In genomic region chr12:117853316-117853715, GRCm38 (mm10) we compare ENCODE assay signal across 7 mouse cellular contexts. TPM values are rescaled to one million over a fixed set of nuclear protein-coding genes. Genes with fewer than 3 reads are reported as not detected.
DNase-seq lines count a peak whose midpoint lies in the region; ATAC-seq and TF ChIP-seq lines count a peak whose summit lies in the region.

No protein-coding gene starts in this region.

- H3K4me1 ChIP-seq in E14TG2a.4 (replicated peaks; ENCODE audit: low read depth, low read length) = peaks cover 5% of the 10 kb centered on the region
- no peaks in the 10 kb centered on the region for H3K4me1 ChIP-seq in embryonic facial prominence, embryonic 11.5 days (ENCODE audit: control insufficient read depth, insufficient read depth, low read length)
- H3K4me1 ChIP-seq in hindbrain, embryonic 16.5 days (ENCODE audit: control insufficient read depth, insufficient read depth, low read depth, low read length) = no peaks in the 10 kb centered on the region
- H3K4me1 ChIP-seq in midbrain, embryonic 10.5 days = peaks cover 12% of the 10 kb centered on the region

- 31% methylated on average over 6 of the region's 6 CpGs for WGBS in embryonic facial prominence, embryonic 11.5 days
- WGBS in hindbrain, embryonic 16.5 days = 29% methylated on average over 6 of the region's 6 CpGs
- WGBS in midbrain, embryonic 10.5 days = 34% methylated on average over 6 of the region's 6 CpGs

- no peak overlapping the region for H3K4me3 ChIP-seq in E14TG2a.4 (replicated peaks; ENCODE audit: low read length)
- H3K4me3 ChIP-seq in embryonic facial prominence, embryonic 11.5 days (ENCODE audit: low read depth, low read length) = no peak overlapping the region
- no peak overlapping the region for H3K4me3 ChIP-seq in hindbrain, embryonic 16.5 days (ENCODE audit: low read length)
- no peak overlapping the region for H3K4me3 ChIP-seq in left cerebral cortex, adult 2 months
- H3K4me3 ChIP-seq in midbrain, embryonic 10.5 days = no peak overlapping the region

- no peak overlapping the region for H3K9ac ChIP-seq in embryonic facial prominence, embryonic 11.5 days (replicated peaks; ENCODE audit: low read length)
- no peak overlapping the region for H3K9ac ChIP-seq in hindbrain, embryonic 16.5 days (ENCODE audit: low read depth, low read length)

- no peaks in the 10 kb centered on the region for H3K27me3 ChIP-seq in E14TG2a.4 (ENCODE audit: insufficient read depth, low read length)
- H3K27me3 ChIP-seq in embryonic facial prominence, embryonic 11.5 days (ENCODE audit: control insufficient read depth, insufficient read depth, low read length) = no peaks in the 10 kb centered on the region
- no peaks in the 10 kb centered on the region for H3K27me3 ChIP-seq in hindbrain, embryonic 16.5 days (replicated peaks; ENCODE audit: control insufficient read depth, insufficient read depth, low read length)
- no peaks in the 10 kb centered on the region for H3K27me3 ChIP-seq in midbrain, embryonic 10.5 days (ENCODE audit: low read depth, poor library complexity, severe bottlenecking)

- intact Hi-C loops in left cerebral cortex, adult 2 months (cut with DNase I) = loop anchor here (1.0 to 5.0 kb wide), 3 partner anchors 33 to 469 kb away; no protein-coding TSS in a partner anchor

- no peaks in the 10 kb centered on the region for H3K9me3 ChIP-seq in E14TG2a.4 (ENCODE audit: low read length)
- H3K9me3 ChIP-seq in embryonic facial prominence, embryonic 11.5 days (replicated peaks; ENCODE audit: control insufficient read depth, low read length) = no peaks in the 10 kb centered on the region
- H3K9me3 ChIP-seq in hindbrain, embryonic 16.5 days (ENCODE audit: control insufficient read depth, low read length) = no peaks in the 10 kb centered on the region
- H3K9me3 ChIP-seq in midbrain, embryonic 10.5 days (replicated peaks) = no peaks in the 10 kb centered on the region

- TF ChIP-seq CTCF in E14TG2a.4 (conservative IDR thresholded peaks at IDR 0.05; ENCODE audit: low read length) = peak; percentile 98
- peak; percentile 97 for TF ChIP-seq CTCF in left cerebral cortex, adult 2 months (IDR thresholded peaks at IDR 0.05)

- no peak overlapping the region for H3K4me2 ChIP-seq in embryonic facial prominence, embryonic 11.5 days (ENCODE audit: low read depth, low read length)
- H3K4me2 ChIP-seq in hindbrain, embryonic 16.5 days (ENCODE audit: low read length) = no peak overlapping the region

- no peak for ATAC-seq in embryonic facial prominence, embryonic 11.5 days (replicated peaks; ENCODE audit: insufficient number of reproducible peaks, low FRiP score, low TSS enrichment, low read depth)
- peak; percentile 52; the same call in 1 of the 2 replicates for ATAC-seq in hindbrain, embryonic 16.5 days

- H3K36me3 ChIP-seq in E14TG2a.4 (ENCODE audit: insufficient read depth, low read length) = 0 out of 2 replicates have a peak, but pooled peaks cover 8% of the 10 kb centered on the region
- no peaks in the 10 kb centered on the region for H3K36me3 ChIP-seq in embryonic facial prominence, embryonic 11.5 days (replicated peaks; ENCODE audit: control insufficient read depth, insufficient read depth, low read depth, low read length)
- H3K36me3 ChIP-seq in hindbrain, embryonic 16.5 days (ENCODE audit: control insufficient read depth, insufficient read depth, low read length) = no peaks in the 10 kb centered on the region
- no peaks in the 10 kb centered on the region for H3K36me3 ChIP-seq in midbrain, embryonic 10.5 days

- H3K27ac ChIP-seq in embryonic facial prominence, embryonic 11.5 days (replicated peaks; ENCODE audit: low read depth, low read length) = no peak overlapping the region
- no peak overlapping the region for H3K27ac ChIP-seq in hindbrain, embryonic 16.5 days (ENCODE audit: low read depth, low read length)
- H3K27ac ChIP-seq in left cerebral cortex, adult 2 months = no peak overlapping the region
- H3K27ac ChIP-seq in midbrain, embryonic 10.5 days (replicated peaks) = no peak overlapping the region

- DNase-seq in adrenal gland, adult 18-20 months (ENCODE audit: low spot score in 2 of 2) = peak; percentile 58 to 67
- peak; percentile 69 for DNase-seq in embryonic facial prominence, embryonic 11.5 days (ENCODE audit: low spot score)
- peak; percentile 54 to 66 for DNase-seq in left cerebral cortex, adult 2 months (ENCODE audit: extremely low spot score in 1 of 2, low spot score in 2 of 2)
- peak; percentile 56 for DNase-seq in midbrain, embryonic 10.5 days (ENCODE audit: low spot score)
- DNase-seq in skeletal muscle tissue, adult 2 months (ENCODE audit: low read depth, low spot score) = peak; percentile 6

RNA-seq across cellular contexts. Expression of gene Cdca7l, which starts 49.2 kb away (rescaled TPM):
- total RNA-seq in adrenal gland, adult 18-20 months (2021) = 1 to 10 TPM; 1.7 to 2.0 TPM
- 46.0 and 47.1 TPM in 2 replicates for polyA plus RNA-seq in embryonic facial prominence, embryonic 11.5 days (2014; fragmentation: Nextera tagmentation; extraction: Ambion mirVana)
- 5.3 and 7.3 TPM in 2 replicates for polyA plus RNA-seq in hindbrain, embryonic 16.5 days (2015; fragmentation: Nextera tagmentation; extraction: Ambion mirVana)
- 1 to 10 TPM; 1.1 to 1.3 TPM for total RNA-seq in left cerebral cortex, adult 2 months (2021)
- polyA plus RNA-seq in midbrain, embryonic 10.5 days (2016; fragmentation: Nextera tagmentation; extraction: Ambion mirVana) = 46.2 and 55.8 TPM in 2 replicates

Comparison
In these comparisons a context has a peak if more than half of its experiments do, and no peak if none do; other contexts are left out.
1. DNase-seq: peak in every context shown above with its lines; median percentile 69 in embryonic facial prominence, embryonic 11.5 days; 62 in adrenal gland, adult 18-20 months; 60 in left cerebral cortex, adult 2 months; 56 in midbrain, embryonic 10.5 days; 6 in skeletal muscle tissue, adult 2 months.